Mouse (Mus musculus) cortical plate, adult 2 months (tissue): Measurements from ENCODE around the gene Rap1a.

Experiments
- CTCF ChIP-seq: fragments of 200-500 bp; IDR thresholded peaks from 2 replicates; pipeline ENCODE4 v1.5.1; 2011; ENCODE audit warnings: mild to moderate bottlenecking, control low read depth, low read length; ENCODE audit not compliant: insufficient read depth; ENCODE audit errors: extremely low read depth
- POLR2A ChIP-seq: fragments of 200-500 bp; IDR thresholded peaks from 2 replicates; pipeline ENCODE4 v1.6.1; 2011; ENCODE audit warnings: mild to moderate bottlenecking, low read length, control low read depth; ENCODE audit not compliant: insufficient read depth; ENCODE audit errors: extremely low read depth

DNA sequence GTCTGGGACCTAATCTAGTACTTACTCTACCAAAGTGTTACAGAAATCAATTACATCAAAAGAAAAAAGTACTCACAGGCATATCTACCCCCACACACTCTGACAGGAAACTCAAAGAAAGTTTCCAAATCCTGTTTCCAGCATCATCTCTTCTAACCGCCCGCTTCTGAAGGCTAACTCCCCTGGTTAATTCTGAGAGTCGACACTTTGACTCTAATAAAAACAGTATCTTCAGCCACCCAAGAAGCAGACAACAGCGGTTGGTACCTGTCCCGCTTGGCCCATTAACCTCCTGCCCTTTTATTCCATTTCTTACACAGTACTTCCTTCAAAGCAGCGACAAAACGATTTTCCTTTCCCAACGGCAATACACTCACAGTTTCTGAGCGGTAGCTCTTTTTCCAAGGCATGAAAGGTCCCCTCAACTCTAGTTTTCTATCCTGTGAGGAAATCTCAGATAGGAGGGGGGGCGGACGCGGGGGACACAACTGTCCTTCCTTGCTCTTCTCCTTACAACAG, 921 bp downstream of the Rap1a start:
- TF ChIP-seq CTCF (no peak), POLR2A (no peak)
